In the genomic region with DNA sequence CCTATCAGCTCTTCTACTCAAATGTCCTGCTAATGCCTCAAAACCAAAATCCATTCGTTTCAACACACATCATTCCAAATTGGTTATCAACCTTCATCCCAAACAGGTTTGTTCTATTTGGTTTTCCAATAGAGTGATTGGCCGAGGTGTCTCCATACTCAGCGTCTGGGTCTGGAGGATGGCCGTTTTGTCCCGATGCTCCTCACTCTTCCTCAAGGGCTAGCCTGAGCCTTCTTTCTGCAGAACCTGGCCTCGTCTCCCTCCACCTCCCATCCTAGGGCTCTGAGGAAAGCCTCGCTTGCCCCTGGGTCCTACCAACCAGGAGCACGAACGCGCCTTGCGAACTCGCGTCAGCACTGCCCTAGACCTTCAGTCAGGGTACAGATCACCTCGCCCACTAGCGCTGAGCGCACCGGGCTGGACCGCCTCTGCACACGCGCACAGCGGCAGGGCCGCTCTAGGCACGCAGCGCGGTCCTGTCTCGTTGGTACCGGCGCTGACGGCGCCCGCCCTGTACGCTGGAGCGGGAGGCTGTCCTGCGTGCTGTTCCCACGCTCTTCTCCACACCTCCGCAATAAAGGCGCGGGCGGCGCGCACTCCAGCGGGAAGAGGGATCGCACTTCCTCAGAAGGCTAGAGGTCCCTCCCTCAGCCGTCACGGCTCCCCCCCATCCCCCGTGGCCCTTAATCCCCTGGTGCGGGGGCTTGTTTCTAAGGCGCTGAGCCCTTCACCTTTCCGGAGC, we compare ENCODE assay signal across 7 mouse cellular contexts.
A peak's percentile ranks its signal among the peaks of the same experiment; 100 is the strongest.
DNase-seq lines count a peak whose midpoint lies in the region; ATAC-seq and TF ChIP-seq lines count a peak whose summit lies in the region.

No protein-coding gene starts in this region.

- H3K36me3 ChIP-seq in embryonic facial prominence, embryonic 12.5 days: no peaks in the 10 kb centered on the region
- no peaks in the 10 kb centered on the region for H3K36me3 ChIP-seq in kidney, adult 2 months (ENCODE audit: control insufficient read depth, insufficient read depth, low read length)
- no peaks in the 10 kb centered on the region for H3K36me3 ChIP-seq in limb, embryonic 12.5 days
- H3K36me3 ChIP-seq in midbrain, embryonic 15.5 days (replicated peaks): no peaks in the 10 kb centered on the region
- H3K36me3 ChIP-seq in spleen, adult 2 months (ENCODE audit: control insufficient read depth, insufficient read depth, low read length): no peaks in the 10 kb centered on the region

- peak; percentile 88 for DNase-seq in adrenal gland, postnatal 25 days
- DNase-seq in heart, adult 18-20 months: peak; percentile 88 to 93
- peak; percentile 94 for DNase-seq in kidney, adult 2 months
- peak; percentile 59 to 72 for DNase-seq in spleen, adult 2 months (ENCODE audit: low read depth in 1 of 2, low spot score in 2 of 2)

- peak; percentile 99 for ATAC-seq in embryonic facial prominence, embryonic 12.5 days (ENCODE audit: insufficient number of reproducible peaks, insufficient read depth, low FRiP score, low TSS enrichment)
- ATAC-seq in limb, embryonic 12.5 days (ENCODE audit: insufficient number of reproducible peaks, insufficient read depth, low FRiP score, low TSS enrichment, low read depth): peak; percentile 100
- ATAC-seq in midbrain, embryonic 15.5 days (replicated peaks): peak; percentile 100

- H3K4me1 ChIP-seq in embryonic facial prominence, embryonic 12.5 days: no peaks in the 10 kb centered on the region
- H3K4me1 ChIP-seq in kidney, adult 2 months (ENCODE audit: control insufficient read depth, insufficient read depth, low read length): 0 out of 2 replicates have a peak, but pooled peaks cover 2% of the 10 kb centered on the region
- peaks cover 7% of the 10 kb centered on the region for H3K4me1 ChIP-seq in limb, embryonic 12.5 days (replicated peaks)
- H3K4me1 ChIP-seq in midbrain, embryonic 15.5 days: 0 out of 2 replicates have a peak, but pooled peaks cover 10% of the 10 kb centered on the region
- H3K4me1 ChIP-seq in spleen, adult 2 months (ENCODE audit: control insufficient read depth, insufficient read depth, insufficient read length): peaks cover 2% of the 10 kb centered on the region; the same call in 1 of the 2 replicates

- peak overlapping the region; percentile 72 for H3K4me2 ChIP-seq in embryonic facial prominence, embryonic 12.5 days (replicated peaks)
- H3K4me2 ChIP-seq in limb, embryonic 12.5 days: peak overlapping the region; percentile 71
- peak overlapping the region; percentile 64 for H3K4me2 ChIP-seq in midbrain, embryonic 15.5 days

- TF ChIP-seq CTCF in kidney, adult 2 months (conservative IDR thresholded peaks at IDR 0.05; ENCODE audit: insufficient read depth, insufficient read length, low read depth, low read length): 0 out of 2 replicates have a peak, but pooled peaks have one; percentile 14
- TF ChIP-seq CTCF in spleen, adult 2 months (IDR thresholded peaks at IDR 0.05; ENCODE audit: extremely low read depth, insufficient read depth, insufficient read length, insufficient replicate concordance): no peak

- 2% methylated on average over 49 of the region's 49 CpGs for WGBS in embryonic facial prominence, embryonic 12.5 days
- under 1% methylated on average over 49 of the region's 49 CpGs for WGBS in kidney, adult 2 months
- WGBS in limb, embryonic 12.5 days: 1% methylated on average over 49 of the region's 49 CpGs
- WGBS in midbrain, embryonic 15.5 days: under 1% methylated on average over 49 of the region's 49 CpGs
- 1% methylated on average over 49 of the region's 49 CpGs for WGBS in spleen, adult 2 months

- peak overlapping the region; percentile 73 for H3K9ac ChIP-seq in embryonic facial prominence, embryonic 12.5 days
- peak overlapping the region; percentile 65 for H3K9ac ChIP-seq in limb, embryonic 12.5 days (replicated peaks)
- H3K9ac ChIP-seq in midbrain, embryonic 15.5 days: peak overlapping the region; percentile 77

- H3K4me3 ChIP-seq in embryonic facial prominence, embryonic 12.5 days: peak overlapping the region; percentile 67
- peak overlapping the region; percentile 59 for H3K4me3 ChIP-seq in kidney, adult 2 months (ENCODE audit: insufficient read depth, low read depth, low read length)
- peak overlapping the region; percentile 67 for H3K4me3 ChIP-seq in limb, embryonic 12.5 days (replicated peaks)
- peak overlapping the region; percentile 80 for H3K4me3 ChIP-seq in midbrain, embryonic 15.5 days
- peak overlapping the region; percentile 70 for H3K4me3 ChIP-seq in spleen, adult 2 months (ENCODE audit: extremely low read depth, insufficient read depth, insufficient read length)

- no peaks in the 10 kb centered on the region for H3K9me3 ChIP-seq in embryonic facial prominence, embryonic 12.5 days
- H3K9me3 ChIP-seq in limb, embryonic 12.5 days: no peaks in the 10 kb centered on the region
- H3K9me3 ChIP-seq in midbrain, embryonic 15.5 days: no peaks in the 10 kb centered on the region

- peak; percentile 96 for TF ChIP-seq POLR2A in kidney, adult 2 months (IDR thresholded peaks at IDR 0.05; ENCODE audit: low read depth, low read length)
- 0 out of 2 replicates have a peak, but pooled peaks have one; percentile 31 for TF ChIP-seq POLR2A in spleen, adult 2 months (IDR thresholded peaks at IDR 0.05; ENCODE audit: low read depth, low read length)

- H3K27me3 ChIP-seq in embryonic facial prominence, embryonic 12.5 days: no peaks in the 10 kb centered on the region
- H3K27me3 ChIP-seq in kidney, adult 2 months (replicated peaks; ENCODE audit: control insufficient read depth, insufficient read depth, low read length): no peaks in the 10 kb centered on the region
- no peaks in the 10 kb centered on the region for H3K27me3 ChIP-seq in limb, embryonic 12.5 days
- no peaks in the 10 kb centered on the region for H3K27me3 ChIP-seq in midbrain, embryonic 15.5 days (replicated peaks)
- H3K27me3 ChIP-seq in spleen, adult 2 months (ENCODE audit: control insufficient read depth, insufficient read depth, low read length): no peaks in the 10 kb centered on the region

- peak overlapping the region; percentile 59 for H3K27ac ChIP-seq in embryonic facial prominence, embryonic 12.5 days
- H3K27ac ChIP-seq in kidney, adult 2 months (ENCODE audit: insufficient read depth, low read depth, low read length): peak overlapping the region; percentile 75
- peak overlapping the region; percentile 69 for H3K27ac ChIP-seq in limb, embryonic 12.5 days
- peak overlapping the region; percentile 90 for H3K27ac ChIP-seq in midbrain, embryonic 15.5 days
- no peak overlapping the region for H3K27ac ChIP-seq in spleen, adult 2 months (ENCODE audit: insufficient read depth, low read length)
